18 mouse cellular contexts compared by ENCODE assay signal in the genomic region with DNA sequence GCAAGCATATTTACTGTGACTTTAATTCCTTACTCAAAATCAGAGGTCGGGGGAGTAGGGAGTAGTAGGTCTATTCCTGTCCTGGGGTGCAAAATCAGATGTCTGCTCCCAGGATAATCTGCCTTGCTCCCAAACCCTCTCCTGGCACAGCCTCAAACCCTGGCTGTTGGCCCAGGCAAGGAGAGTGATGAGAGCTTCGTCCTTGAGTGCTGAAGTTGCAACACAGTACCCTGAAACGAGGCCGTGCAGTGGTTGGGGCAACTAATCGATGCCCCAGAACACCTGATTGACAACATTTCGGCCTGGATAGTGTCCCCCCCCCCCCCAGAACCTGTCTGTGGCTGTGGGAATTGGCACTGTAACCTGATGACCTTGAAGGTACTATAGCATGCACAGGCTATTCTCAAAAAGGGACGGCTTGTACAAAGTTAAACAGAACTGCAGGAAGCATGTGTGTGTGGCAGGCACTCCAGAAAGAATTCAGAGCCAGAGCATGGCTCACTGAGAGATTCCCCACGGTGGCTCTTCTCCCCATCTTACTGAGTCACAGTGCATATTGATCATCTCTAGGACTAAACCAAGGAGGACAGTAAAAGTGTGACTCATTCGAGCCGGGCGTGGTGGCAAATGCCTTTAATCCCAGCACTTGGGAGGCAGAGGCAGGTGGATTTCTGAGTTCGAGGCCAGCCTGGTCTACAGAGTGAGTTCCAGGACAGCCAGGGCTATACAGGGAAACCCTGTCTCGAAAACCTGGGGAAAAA. TPM values are rescaled to one million over a fixed set of nuclear protein-coding genes. Genes with fewer than 3 reads are reported as not detected.
DNase-seq lines count a peak whose midpoint lies in the region; ATAC-seq lines count a peak whose summit lies in the region.
"Had no signal": no experiment of that assay in that cellular context is flagged by ENCODE, and none has a peak within 500 bp of the region (broad histone marks: within the 10 kb centered on the region; RNA-seq: fewer than 3 reads in every experiment).

No protein-coding gene starts in this region.

- 54% methylated on average over 13 of the region's 13 CpGs for WGBS in heart, embryonic 13.5 days
- WGBS in forebrain, embryonic 16.5 days = 72% methylated on average over 13 of the region's 13 CpGs

- H3K36me3 ChIP-seq in heart, embryonic 13.5 days = no peaks in the 10 kb centered on the region
- H3K36me3 ChIP-seq in forebrain, embryonic 16.5 days (ENCODE audit: control insufficient read depth, insufficient read depth) = no peaks in the 10 kb centered on the region
- H3K36me3 ChIP-seq: G1E; limb, embryonic 15.5 days had no signal

- peaks cover 10% of the 10 kb centered on the region for H3K4me1 ChIP-seq in heart, embryonic 13.5 days
- peaks cover under 1% of the 10 kb centered on the region; the same call in 1 of the 2 replicates for H3K4me1 ChIP-seq in forebrain, embryonic 16.5 days (replicated peaks; ENCODE audit: control insufficient read depth, insufficient read depth, low read length)
- H3K4me1 ChIP-seq: limb, embryonic 15.5 days had no signal

- intact Hi-C loops in gastrocnemius, postnatal 14 days (cut with DNase I; ENCODE audit: low total_unique reads) = no loop called here
- intact Hi-C loops in gastrocnemius, postnatal 36 days (cut with DNase I) = no loop called here

- no peak overlapping the region for H3K4me3 ChIP-seq in heart, embryonic 13.5 days
- H3K4me3 ChIP-seq in forebrain, embryonic 16.5 days (replicated peaks; ENCODE audit: low read length) = no peak overlapping the region
- H3K4me3 ChIP-seq: limb, embryonic 15.5 days had no signal

- no peaks in the 10 kb centered on the region for H3K27me3 ChIP-seq in heart, embryonic 13.5 days (replicated peaks)
- no peaks in the 10 kb centered on the region for H3K27me3 ChIP-seq in forebrain, embryonic 16.5 days (replicated peaks; ENCODE audit: control insufficient read depth, insufficient read depth, low read length)
- H3K27me3 ChIP-seq: limb, embryonic 15.5 days had no signal

- no peak for ATAC-seq in heart, embryonic 13.5 days (ENCODE audit: extremely low read depth, insufficient number of reproducible peaks, low FRiP score, low TSS enrichment)
- ATAC-seq in forebrain, embryonic 16.5 days = no peak
- ATAC-seq: activated CD4-positive, CD25-positive, alpha-beta regulatory T cell, adult 4 months; hindbrain, postnatal 0 days had no signal

- peak; percentile 15 for DNase-seq in gastrocnemius, postnatal 14 days
- DNase-seq in gastrocnemius, postnatal 36 days = no peak
- peak; percentile 70 for DNase-seq in ovary, postnatal 36 days (ENCODE audit: low spot score)
- DNase-seq in ovary, postnatal 10 days (ENCODE audit: low spot score) = no peak
- DNase-seq in testis, postnatal 14 days (ENCODE audit: low spot score) = peak; percentile 72
- DNase-seq in MN1 (ENCODE audit: low spot score) = no peak
- DNase-seq: B cell, adult 2 months; cerebellum, adult 11 months; embryo, embryonic 11 days; layer of hippocampus, postnatal 36 days; retina, postnatal 1 day; thymus, postnatal 14 days had no signal

- 0 out of 2 replicates have a peak overlapping the region, but pooled peaks have one; percentile 37 for H3K9ac ChIP-seq in heart, embryonic 13.5 days
- no peak overlapping the region for H3K9ac ChIP-seq in forebrain, embryonic 16.5 days (replicated peaks; ENCODE audit: low read depth, low read length)
- H3K9ac ChIP-seq: limb, embryonic 15.5 days had no signal

- H3K9me3 ChIP-seq in heart, embryonic 13.5 days = no peaks in the 10 kb centered on the region
- H3K9me3 ChIP-seq in forebrain, embryonic 16.5 days (ENCODE audit: control insufficient read depth, low read length) = 0 out of 2 replicates have a peak, but pooled peaks cover 2% of the 10 kb centered on the region
- H3K9me3 ChIP-seq: limb, embryonic 15.5 days had no signal

- H3K4me2 ChIP-seq in heart, embryonic 13.5 days = no peak overlapping the region
- H3K4me2 ChIP-seq in forebrain, embryonic 16.5 days (ENCODE audit: low read length) = no peak overlapping the region
- H3K4me2 ChIP-seq: limb, embryonic 15.5 days had no signal

- H3K27ac ChIP-seq in heart, embryonic 13.5 days (replicated peaks) = peak overlapping the region; percentile 69
- H3K27ac ChIP-seq in forebrain, embryonic 16.5 days (ENCODE audit: low read length) = no peak overlapping the region
- H3K27ac ChIP-seq: hindbrain, postnatal 0 days; limb, embryonic 15.5 days had no signal

RNA-seq across cellular contexts. Expression of a gene that starts 21.4 kb away (rescaled TPM):
- 10 to 100 TPM; 11.7 to 15.8 TPM for total RNA-seq in gastrocnemius, postnatal 14 days (2021)
- total RNA-seq in gastrocnemius, postnatal 36 days (2021) = 10 to 100 TPM; 13.9 to 15.2 TPM
- polyA plus RNA-seq in heart, embryonic 13.5 days (2015; fragmentation: Nextera tagmentation; extraction: Ambion mirVana) = 12.5 and 12.7 TPM in 2 replicates
- polyA plus RNA-seq in forebrain, embryonic 16.5 days (2015; fragmentation: Nextera tagmentation; extraction: Ambion mirVana) = 16.7 and 18.1 TPM in 2 replicates

Comparison
In these comparisons a context has a peak if more than half of its experiments do, and no peak if none do; other contexts are left out.
1. DNase-seq: peak in gastrocnemius, postnatal 14 days (single experiment), ovary, postnatal 36 days (single experiment) and testis, postnatal 14 days (single experiment); none in gastrocnemius, postnatal 36 days (0 of 2), ovary, postnatal 10 days (single experiment) and MN1 (single experiment).